Mouse (Mus musculus) midbrain, embryonic 14.5 days (tissue): Measurements from ENCODE around the gene Azi2. TPM values are rescaled to one million over a fixed set of nuclear protein-coding genes. Genes with fewer than 3 reads are reported as not detected.

ENCODE experiments used
- ATAC-seq: fragments of 200-750 bp; cut with Nextera tagmentation; 2 replicates; pipeline ENCODE4 v1.8.0; 2017; ENCODE audit warnings: moderate number of reproducible peaks, moderate library complexity; ENCODE audit not compliant: low FRiP score, low TSS enrichment
- DNase-seq: peaks from one replicate; pipeline ENCODE4 v3.0.0-alpha.2; 2015
- H3K27ac ChIP-seq: fragments of 300-500 bp; sonication (generic); replicated peaks from 2 replicates; pipeline ENCODE4 v1.5.1; 2014; ENCODE audit warnings: mild to moderate bottlenecking, low read depth, low read length, moderate library complexity
- H3K27me3 ChIP-seq: fragments of 300-500 bp; sonication (generic); 2 replicates; pipeline ENCODE4 v1.6.1; 2014; ENCODE audit warnings: low read length, control low read depth, mixed read lengths; ENCODE audit not compliant: control insufficient read depth, insufficient read depth
- H3K36me3 ChIP-seq: fragments of 300-500 bp; sonication (generic); 2 replicates; pipeline ENCODE4 v1.6.1; 2014; ENCODE audit warnings: low read length, control low read depth; ENCODE audit not compliant: control insufficient read depth, insufficient read depth
- H3K4me1 ChIP-seq: fragments of 300-500 bp; sonication (generic); 2 replicates; pipeline ENCODE4 v1.6.1; 2014; ENCODE audit warnings: mild to moderate bottlenecking, antibody characterized with exemption, low read length, control low read depth; ENCODE audit not compliant: control insufficient read depth, insufficient read depth
- H3K4me2 ChIP-seq: fragments of 300-500 bp; sonication (generic); 2 replicates; pipeline ENCODE4 v1.6.1; 2014; ENCODE audit warnings: mild to moderate bottlenecking, low read length, moderate library complexity
- H3K4me3 ChIP-seq: fragments of 300-500 bp; sonication (generic); replicated peaks from 2 replicates; pipeline ENCODE4 v1.5.1; 2014; ENCODE audit warnings: low read depth, low read length
- H3K9ac ChIP-seq: fragments of 300-500 bp; sonication (generic); replicated peaks from 2 replicates; pipeline ENCODE4 v1.6.1; 2014; ENCODE audit warnings: mild to moderate bottlenecking, low read length, moderate library complexity
- H3K9me3 ChIP-seq: fragments of 300-500 bp; sonication (generic); 2 replicates; pipeline ENCODE4 v1.6.1; 2016; ENCODE audit warnings: low read length, control low read depth, mixed read lengths; ENCODE audit not compliant: control insufficient read depth
- WGBS: fragments of 180-500 bp; shearing (Covaris S2); extraction: QIAGEN DNeasy Blood & Tissue Kit; methylation state at CpG from one replicate; pipeline ENCODE4 v1.1.7; 2014; 5-methylcytosine and 5-hydroxymethylcytosine counted together
- polyA plus RNA-seq: library from polyadenylated mRNA; unstranded; fragments of >200 nt; fragmentation: Nextera tagmentation; extraction: Ambion mirVana; gene quantifications from 2 replicates; pipeline ENCODE4 v1.2.1, GENCODE M21; 2014

The Azi2 gene
- polyA plus RNA-seq, 1 experiment from 2014 or later = 89.7 TPM

DNA sequence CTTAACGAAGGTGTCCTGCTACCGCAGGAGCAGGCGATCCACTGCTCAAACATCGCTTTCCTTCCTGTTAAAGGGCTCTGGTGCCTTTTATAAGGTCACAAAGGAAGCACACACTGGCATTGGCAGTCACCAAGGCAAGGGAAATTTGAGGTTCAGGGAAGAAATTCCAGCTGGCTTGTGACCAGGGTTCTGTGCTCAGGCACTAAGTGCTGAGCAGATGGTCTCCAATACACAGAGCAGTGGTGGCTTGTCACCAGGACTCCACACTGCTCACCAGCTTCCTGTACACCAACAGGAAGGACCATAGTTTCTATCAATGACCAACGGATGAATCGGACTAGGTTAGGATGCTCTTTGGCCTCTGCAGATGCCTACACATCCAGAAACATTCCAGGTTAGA, 30.1 kb downstream of the Azi2 start:
- Histone ChIP-seq H3K4me3 (no peak overlapping the region), H3K9me3 (no peaks in the 10 kb centered on the region), H3K27me3 (no peaks in the 10 kb centered on the region), H3K36me3 (peaks cover 32% of the 10 kb centered on the region), H3K4me2 (no peak overlapping the region), H3K9ac (no peak overlapping the region), H3K27ac (no peak overlapping the region), H3K4me1 (no peaks in the 10 kb centered on the region)
- DNase-seq = no peak
- 96% methylated on average over 6 of the region's 6 CpGs for WGBS
- ATAC-seq = no peak

DNA sequence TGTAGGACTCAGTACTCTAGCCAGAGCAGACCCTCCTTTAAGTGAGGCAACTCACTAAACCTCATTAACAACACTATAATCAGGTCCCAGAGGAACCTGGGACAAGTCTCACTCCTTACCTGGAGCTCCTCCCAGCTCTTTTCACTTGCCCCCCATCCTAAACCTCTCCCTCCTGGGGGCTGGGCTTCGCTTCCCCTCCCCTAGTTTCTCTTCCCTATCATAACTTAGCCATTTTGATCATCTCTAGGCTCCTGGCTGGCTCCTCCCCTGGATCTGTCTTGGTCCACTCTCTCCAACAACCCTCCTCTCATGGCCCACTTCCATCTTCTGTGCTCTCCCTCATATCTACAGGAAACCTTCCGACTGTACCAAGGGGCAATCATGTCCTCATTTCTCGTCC, 31.0 kb downstream of the Azi2 start:
- H3K4me2 ChIP-seq = no peak overlapping the region
- ATAC-seq = no peak
- no peaks in the 10 kb centered on the region for H3K27me3 ChIP-seq
- no peak overlapping the region for H3K9ac ChIP-seq
- H3K4me1 ChIP-seq = no peaks in the 10 kb centered on the region
- H3K36me3 ChIP-seq = peaks cover 26% of the 10 kb centered on the region
- WGBS = 89% methylated on average over 3 of the region's 3 CpGs
- H3K27ac ChIP-seq = no peak overlapping the region
- DNase-seq = no peak
- H3K9me3 ChIP-seq = no peaks in the 10 kb centered on the region
- H3K4me3 ChIP-seq = no peak overlapping the region

DNA sequence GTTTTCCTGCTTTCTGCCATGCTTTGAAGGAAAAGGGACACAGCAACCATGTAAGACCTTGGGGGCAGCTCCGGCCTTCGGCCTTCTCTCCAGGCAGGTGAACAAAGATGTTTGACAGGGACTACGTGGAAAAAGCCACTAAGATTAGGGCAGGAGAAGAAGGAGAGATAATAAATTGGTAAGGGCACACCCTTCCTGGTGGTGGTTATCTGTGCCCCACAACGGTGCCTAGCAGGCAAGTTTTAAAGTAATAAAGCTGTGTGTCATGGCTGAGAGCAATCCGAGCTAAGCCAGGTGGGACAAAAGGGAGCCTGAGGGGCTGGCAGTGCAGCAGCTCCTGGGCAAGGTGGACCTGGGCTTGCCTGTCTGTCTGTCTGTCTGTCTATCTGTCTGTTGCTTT, 31.8 kb downstream of the Azi2 start:
- Histone ChIP-seq H3K4me2 (no peak overlapping the region), H3K27me3 (no peaks in the 10 kb centered on the region), H3K36me3 (peaks cover 19% of the 10 kb centered on the region), H3K9ac (no peak overlapping the region), H3K9me3 (no peaks in the 10 kb centered on the region), H3K27ac (no peak overlapping the region), H3K4me1 (no peaks in the 10 kb centered on the region), H3K4me3 (no peak overlapping the region)
- DNase-seq (no peak), ATAC-seq (no peak)
- 82% methylated on average over 5 of the region's 5 CpGs for WGBS

DNA sequence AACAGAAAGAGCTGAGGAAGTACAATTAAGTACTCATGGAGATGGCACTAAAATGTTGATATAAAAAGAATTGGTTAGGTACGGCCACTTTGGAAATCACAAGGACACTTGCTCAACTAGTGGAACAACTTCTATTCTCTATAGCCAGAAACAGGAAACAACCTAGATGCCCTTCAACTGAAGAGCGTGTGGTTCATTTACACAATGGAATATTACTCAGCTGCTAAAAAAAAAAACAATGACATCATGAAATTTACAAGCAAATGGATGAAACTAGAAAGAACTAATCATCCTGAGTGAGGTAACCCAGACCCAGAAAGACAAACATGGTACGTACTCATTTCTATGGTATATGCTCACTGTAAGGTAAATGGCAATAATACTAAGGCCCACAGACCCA, 33.1 kb downstream of the Azi2 start:
- Histone ChIP-seq H3K4me3 (no peak overlapping the region), H3K36me3 (peaks cover 10% of the 10 kb centered on the region), H3K4me1 (no peaks in the 10 kb centered on the region), H3K9ac (no peak overlapping the region), H3K4me2 (no peak overlapping the region), H3K27ac (no peak overlapping the region), H3K27me3 (no peaks in the 10 kb centered on the region), H3K9me3 (no peaks in the 10 kb centered on the region)
- DNase-seq (no peak), ATAC-seq (no peak)
- WGBS = 99% methylated on average over 3 of the region's 3 CpGs

DNA sequence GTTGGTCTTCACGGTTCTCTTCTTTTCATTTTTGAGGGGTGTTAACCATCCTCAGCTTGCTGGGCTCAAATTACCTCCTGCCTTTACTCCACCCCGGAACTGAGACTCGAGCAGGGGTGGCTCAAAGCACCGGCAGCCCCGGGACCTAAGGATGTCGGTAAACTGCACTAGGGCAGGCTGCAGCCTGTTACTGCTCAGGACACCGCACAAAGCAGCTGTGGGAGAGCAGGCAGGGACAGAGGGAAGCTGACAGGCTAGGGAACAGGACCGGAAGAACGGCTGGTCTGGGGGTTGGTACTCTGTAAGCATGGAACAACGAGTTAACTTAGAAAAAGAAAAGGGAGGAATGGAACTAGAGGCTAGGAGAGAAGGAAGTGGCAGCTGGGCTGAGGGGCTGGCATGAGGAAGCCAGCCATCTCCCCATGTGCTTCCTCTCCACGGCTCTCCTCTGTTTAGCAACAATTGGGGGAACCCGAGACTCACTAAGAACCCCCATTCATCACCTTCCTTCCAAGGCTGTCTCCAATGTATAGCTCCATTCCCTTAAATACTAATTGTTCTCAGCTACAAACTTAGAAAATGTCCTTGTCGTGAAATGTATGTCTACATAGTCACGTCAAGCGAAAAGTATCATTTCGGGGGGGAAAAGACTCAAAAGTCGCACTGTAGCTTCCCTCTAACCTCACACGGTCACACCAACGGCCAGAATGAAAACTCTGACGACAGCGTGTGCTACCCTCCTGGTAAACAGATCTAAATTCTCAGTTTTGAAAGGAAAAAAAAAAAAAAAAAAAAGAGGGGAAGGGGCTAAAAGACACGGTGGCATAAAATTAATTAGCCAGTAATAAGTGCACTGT, 42.5 kb downstream of the Azi2 start:
- H3K4me1 ChIP-seq = no peaks in the 10 kb centered on the region
- H3K27ac ChIP-seq = no peak overlapping the region
- H3K4me2 ChIP-seq = peak overlapping the region; percentile 25
- 43% methylated on average over 22 of the region's 22 CpGs for WGBS
- DNase-seq (peak; percentile 20), ATAC-seq (no peak)
- H3K9ac ChIP-seq = peak overlapping the region; percentile 17; the same call in 1 of the 2 replicates
- H3K27me3 ChIP-seq = no peaks in the 10 kb centered on the region
- H3K36me3 ChIP-seq = no peaks in the 10 kb centered on the region
- no peaks in the 10 kb centered on the region for H3K9me3 ChIP-seq
- no peak overlapping the region for H3K4me3 ChIP-seq

DNA sequence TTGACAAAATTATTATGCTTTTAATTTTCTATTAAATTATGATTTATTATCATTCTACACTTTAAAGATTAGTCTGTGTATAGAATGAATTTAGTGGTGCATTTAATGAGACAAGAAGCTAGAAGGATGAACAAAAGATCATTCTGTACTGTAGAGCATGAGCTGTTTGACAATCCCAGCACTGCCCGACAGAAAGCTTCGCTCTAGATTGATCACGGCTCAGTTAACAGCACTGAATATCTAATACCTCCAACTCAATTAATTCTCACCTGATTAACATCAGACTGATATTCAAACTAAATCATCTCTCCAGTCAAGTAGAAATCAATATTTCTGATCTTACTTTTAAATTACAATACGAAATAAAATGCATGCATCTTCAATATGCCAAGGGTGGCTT, 43.5 kb downstream of the Azi2 start:
- Histone ChIP-seq H3K4me1 (no peaks in the 10 kb centered on the region), H3K4me3 (no peak overlapping the region), H3K4me2 (no peak overlapping the region), H3K9ac (no peak overlapping the region), H3K27ac (no peak overlapping the region), H3K9me3 (no peaks in the 10 kb centered on the region), H3K27me3 (no peaks in the 10 kb centered on the region), H3K36me3 (no peaks in the 10 kb centered on the region)
- no peak for ATAC-seq
- WGBS = 60% methylated on average over 4 of the region's 4 CpGs
- peak; percentile 32 for DNase-seq

DNA sequence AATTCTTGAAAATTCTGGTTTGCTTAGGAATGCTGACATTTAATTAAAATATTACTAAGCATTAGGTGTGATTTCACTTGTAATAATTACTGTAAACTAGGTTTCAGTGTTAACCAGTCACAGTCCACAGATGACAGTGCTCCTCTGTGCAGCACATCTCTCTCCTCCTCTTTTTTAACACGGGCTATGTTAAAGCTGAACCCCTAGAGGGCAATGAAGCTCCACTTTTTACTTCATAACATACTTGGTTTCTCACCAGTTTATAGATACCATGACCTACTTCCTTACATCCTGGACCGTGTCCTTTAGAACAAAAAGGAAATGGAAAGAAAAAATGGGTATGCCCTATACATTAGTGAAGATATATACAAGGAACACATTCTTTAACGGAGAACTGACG, 59.1 kb downstream of the Azi2 start:
- ATAC-seq = no peak
- H3K4me3 ChIP-seq = no peak overlapping the region
- no peak overlapping the region for H3K9ac ChIP-seq
- no peak overlapping the region for H3K27ac ChIP-seq
- H3K27me3 ChIP-seq = no peaks in the 10 kb centered on the region
- H3K9me3 ChIP-seq = no peaks in the 10 kb centered on the region
- no peaks in the 10 kb centered on the region for H3K4me1 ChIP-seq
- WGBS = 58% methylated on average over 4 of the region's 4 CpGs
- DNase-seq = peak; percentile 79
- H3K36me3 ChIP-seq = no peaks in the 10 kb centered on the region
- no peak overlapping the region for H3K4me2 ChIP-seq

DNA sequence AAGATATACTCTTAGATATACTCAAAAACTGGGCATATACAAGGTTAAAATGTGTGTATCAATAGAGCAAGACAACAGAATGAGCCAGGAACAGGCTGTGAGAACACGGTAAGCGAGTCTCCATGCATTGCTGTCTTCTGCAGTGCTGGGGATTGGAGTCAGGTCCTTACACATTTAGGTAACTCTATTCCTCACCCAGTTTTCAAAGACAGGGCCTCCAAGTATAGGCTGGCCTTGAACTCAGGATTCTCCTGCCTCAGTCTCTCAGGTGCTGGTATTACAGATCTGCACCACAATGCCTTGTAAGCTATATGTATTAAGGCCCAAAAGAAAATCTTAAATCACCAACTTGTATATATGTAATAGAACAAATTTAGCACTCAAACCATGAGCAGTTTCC, 60.2 kb downstream of the Azi2 start:
- Histone ChIP-seq H3K27me3 (no peaks in the 10 kb centered on the region), H3K36me3 (no peaks in the 10 kb centered on the region), H3K27ac (no peak overlapping the region), H3K4me2 (no peak overlapping the region), H3K4me1 (no peaks in the 10 kb centered on the region), H3K9ac (no peak overlapping the region), H3K9me3 (no peaks in the 10 kb centered on the region), H3K4me3 (no peak overlapping the region)
- WGBS = 95% methylated on average over 2 of the region's 2 CpGs
- no peak for DNase-seq
- no peak for ATAC-seq

DNA sequence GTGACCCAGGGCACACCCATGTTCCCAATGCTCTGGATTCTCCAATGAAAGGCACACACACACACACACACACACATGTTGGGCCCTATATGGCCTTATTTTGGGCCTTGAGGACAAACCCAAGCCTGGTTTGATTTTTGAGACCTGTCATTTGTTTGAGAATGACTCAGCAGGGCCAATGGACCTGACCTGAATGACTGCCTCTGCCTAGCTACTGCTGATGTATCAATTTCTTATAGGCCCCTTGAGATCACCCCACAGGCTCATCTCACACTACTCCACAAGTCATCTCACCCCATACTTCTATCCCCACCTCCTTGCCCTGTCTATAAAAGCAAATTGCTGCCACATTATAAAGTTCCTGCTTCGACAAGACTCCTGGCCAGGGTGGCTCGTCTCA, 61.5 kb downstream of the Azi2 start:
- H3K4me2 ChIP-seq = no peak overlapping the region
- no peaks in the 10 kb centered on the region for H3K27me3 ChIP-seq
- no peaks in the 10 kb centered on the region for H3K36me3 ChIP-seq
- WGBS = 90% methylated on average over 2 of the region's 2 CpGs
- no peak overlapping the region for H3K9ac ChIP-seq
- no peaks in the 10 kb centered on the region for H3K4me1 ChIP-seq
- H3K27ac ChIP-seq = no peak overlapping the region
- no peak for DNase-seq
- H3K9me3 ChIP-seq = no peaks in the 10 kb centered on the region
- no peak for ATAC-seq
- no peak overlapping the region for H3K4me3 ChIP-seq
